Mouse (Mus musculus) liver, postnatal 0 days (tissue): Measurements from ENCODE around the gene Sowahd. TPM values are rescaled to one million over a fixed set of nuclear protein-coding genes. Genes with fewer than 3 reads are reported as not detected.
A peak's percentile ranks its signal among the peaks of the same experiment; 100 is the strongest.

Source experiments
- ATAC-seq: fragments of 200-750 bp; cut with Nextera tagmentation; 2 replicates; pipeline ENCODE4 v1.8.0; 2017; ENCODE audit warnings: mild to moderate bottlenecking, moderate library complexity
- DNase-seq: peaks from one replicate; pipeline ENCODE4 v3.0.0-alpha.2; 2016
- H3K27ac ChIP-seq: fragments of 300-500 bp; sonication (generic); 2 replicates; pipeline ENCODE4 v1.5.1; 2014; ENCODE audit warnings: antibody characterized with exemption, moderate library complexity, mild to moderate bottlenecking, low read depth
- H3K27me3 ChIP-seq: fragments of 300-500 bp; sonication (generic); 2 replicates; pipeline ENCODE4 v1.6.1; 2014; ENCODE audit warnings: low read length, control low read depth, mixed read lengths; ENCODE audit not compliant: insufficient read depth
- H3K36me3 ChIP-seq: fragments of 300-500 bp; sonication (generic); replicated peaks from 2 replicates; pipeline ENCODE4 v1.6.1; 2014; ENCODE audit warnings: mild to moderate bottlenecking, control low read depth, low read length, moderate library complexity, mixed read lengths; ENCODE audit not compliant: insufficient read depth
- H3K4me1 ChIP-seq: fragments of 300-500 bp; sonication (generic); 2 replicates; pipeline ENCODE4 v1.6.1; 2014; ENCODE audit warnings: antibody characterized with exemption, mild to moderate bottlenecking, control low read depth; ENCODE audit not compliant: insufficient read depth
- H3K4me2 ChIP-seq: fragments of 300-500 bp; sonication (generic); 2 replicates; pipeline ENCODE4 v1.6.1; 2014; ENCODE audit warnings: low read depth, mild to moderate bottlenecking, low read length, moderate library complexity, mixed read lengths
- H3K4me3 ChIP-seq: fragments of 300-500 bp; sonication (generic); 2 replicates; pipeline ENCODE4 v1.5.1; 2014; ENCODE audit warnings: low read depth, low read length
- H3K9ac ChIP-seq: fragments of 300-500 bp; sonication (generic); replicated peaks from 2 replicates; pipeline ENCODE4 v1.6.1; 2014; ENCODE audit warnings: mild to moderate bottlenecking, moderate library complexity
- H3K9me3 ChIP-seq: fragments of 300-500 bp; sonication (generic); 2 replicates; pipeline ENCODE4 v1.6.1; 2016; ENCODE audit warnings: mild to moderate bottlenecking, control low read depth, low read length, mixed read lengths
- CTCF ChIP-seq: sonication (generic); IDR thresholded peaks from 2 replicates; pipeline ENCODE4 v1.5.1; 2016; ENCODE audit warnings: antibody characterized with exemption, low read depth
- EP300 ChIP-seq: IDR thresholded peaks from 2 replicates; pipeline ENCODE4 v1.6.1; 2016; ENCODE audit warnings: antibody characterized with exemption, low read depth, mild to moderate bottlenecking
- WGBS: fragments of 180-500 bp; shearing (Covaris S2); extraction: QIAGEN DNeasy Blood & Tissue Kit; methylation state at CpG from one replicate; pipeline ENCODE4 v1.1.7; 2014; ENCODE audit not compliant: insufficient replicate concordance; 5-methylcytosine and 5-hydroxymethylcytosine counted together
- polyA plus RNA-seq: library from polyadenylated mRNA; unstranded; fragments of >200 nt; fragmentation: Nextera tagmentation; extraction: Ambion mirVana; gene quantifications from 2 replicates; pipeline ENCODE4 v1.2.1, GENCODE M21; 2015

The Sowahd gene
- polyA plus RNA-seq, 1 experiment from 2014 or later: not detected

DNA sequence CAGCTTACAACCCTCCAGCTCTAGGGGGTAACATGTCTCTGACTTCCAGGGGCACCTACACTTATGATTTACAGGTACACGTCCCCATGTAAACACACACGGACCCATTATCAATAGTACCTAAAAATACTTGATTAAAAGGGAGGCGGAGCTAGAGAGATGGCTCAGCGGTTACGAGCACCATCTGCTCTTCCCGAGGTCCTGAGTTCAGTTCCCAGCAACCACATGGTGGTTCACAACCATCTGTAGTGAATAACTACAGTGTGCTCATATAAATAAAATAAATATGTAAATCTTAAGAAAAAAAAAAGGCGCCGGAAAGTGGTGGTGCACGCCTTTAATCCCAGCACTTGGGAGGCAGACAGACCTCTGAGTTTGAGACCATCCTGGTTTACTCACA, 37.0 kb downstream of the Sowahd start:
- H3K9ac ChIP-seq: peak overlapping the region; percentile 46; the same call in 1 of the 2 replicates
- TF ChIP-seq EP300 (no peak), CTCF (no peak)
- H3K27me3 ChIP-seq: no peaks in the 10 kb centered on the region
- no peaks in the 10 kb centered on the region for H3K9me3 ChIP-seq
- H3K36me3 ChIP-seq: peaks cover 16% of the 10 kb centered on the region
- ATAC-seq: peak; percentile 51
- peak overlapping the region; percentile 76 for H3K4me2 ChIP-seq
- 14% methylated on average over 9 of the region's 9 CpGs for WGBS
- peak overlapping the region; percentile 86 for H3K27ac ChIP-seq
- DNase-seq: no peak
- peak overlapping the region; percentile 67 for H3K4me3 ChIP-seq
- H3K4me1 ChIP-seq: peaks cover 3% of the 10 kb centered on the region; the same call in 1 of the 2 replicates

DNA sequence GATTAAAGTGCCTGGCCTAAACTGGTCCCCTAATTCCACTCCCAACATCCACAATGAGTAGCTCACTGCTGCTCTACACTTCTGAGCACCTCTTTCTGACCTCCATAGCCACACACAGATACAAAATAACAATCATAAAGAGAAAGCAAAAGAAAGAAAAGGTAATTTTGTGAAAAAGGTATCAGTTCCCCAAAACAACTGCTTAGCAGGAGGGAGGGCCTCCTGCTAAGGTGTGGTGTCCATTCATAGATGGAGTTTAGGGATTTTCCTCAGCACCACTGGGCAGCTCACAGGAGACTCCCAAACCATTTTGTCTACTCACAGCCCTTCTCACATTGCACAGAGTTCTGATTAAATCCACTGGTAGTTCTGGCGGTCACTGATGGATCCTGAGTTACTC, 40.1 kb downstream of the Sowahd start:
- H3K4me3 ChIP-seq: no peak overlapping the region
- no peaks in the 10 kb centered on the region for H3K27me3 ChIP-seq
- H3K27ac ChIP-seq: no peak overlapping the region
- H3K9me3 ChIP-seq: no peaks in the 10 kb centered on the region
- no peak overlapping the region for H3K4me2 ChIP-seq
- DNase-seq (no peak), ATAC-seq (no peak)
- H3K4me1 ChIP-seq: no peaks in the 10 kb centered on the region
- no peak for TF ChIP-seq EP300
- TF ChIP-seq CTCF: no peak
- H3K36me3 ChIP-seq: peaks cover 5% of the 10 kb centered on the region; the same call in 1 of the 2 replicates
- H3K9ac ChIP-seq: no peak overlapping the region
- 72% methylated on average over 1 of the region's 1 CpGs for WGBS

DNA sequence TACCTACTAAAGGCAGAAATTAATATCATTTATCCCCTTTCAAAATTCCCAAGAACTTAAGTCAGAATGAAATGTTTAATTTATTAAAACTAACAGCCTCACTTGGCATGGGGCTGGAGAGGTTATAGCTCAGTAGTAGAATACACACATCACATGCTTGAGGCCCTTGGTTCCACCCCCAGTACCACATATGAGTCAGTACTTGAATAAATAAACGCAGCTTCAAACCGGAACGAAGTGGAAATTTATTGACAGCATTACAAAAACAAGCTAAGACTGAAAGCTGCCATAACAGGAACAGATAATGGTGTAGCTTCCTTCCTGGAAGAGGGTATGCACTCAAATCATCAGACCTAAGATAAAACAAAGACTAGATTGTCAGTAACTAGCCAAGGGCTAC, 42.8 kb downstream of the Sowahd start:
- no peak overlapping the region for H3K27ac ChIP-seq
- H3K4me3 ChIP-seq: no peak overlapping the region
- H3K9ac ChIP-seq: no peak overlapping the region
- H3K4me1 ChIP-seq: no peaks in the 10 kb centered on the region
- no peaks in the 10 kb centered on the region for H3K27me3 ChIP-seq
- H3K4me2 ChIP-seq: no peak overlapping the region
- DNase-seq (no peak), ATAC-seq (no peak)
- no peaks in the 10 kb centered on the region for H3K9me3 ChIP-seq
- H3K36me3 ChIP-seq: peaks cover 7% of the 10 kb centered on the region
- no peak for TF ChIP-seq CTCF
- no peak for TF ChIP-seq EP300
- WGBS: 79% methylated on average over 3 of the region's 3 CpGs

DNA sequence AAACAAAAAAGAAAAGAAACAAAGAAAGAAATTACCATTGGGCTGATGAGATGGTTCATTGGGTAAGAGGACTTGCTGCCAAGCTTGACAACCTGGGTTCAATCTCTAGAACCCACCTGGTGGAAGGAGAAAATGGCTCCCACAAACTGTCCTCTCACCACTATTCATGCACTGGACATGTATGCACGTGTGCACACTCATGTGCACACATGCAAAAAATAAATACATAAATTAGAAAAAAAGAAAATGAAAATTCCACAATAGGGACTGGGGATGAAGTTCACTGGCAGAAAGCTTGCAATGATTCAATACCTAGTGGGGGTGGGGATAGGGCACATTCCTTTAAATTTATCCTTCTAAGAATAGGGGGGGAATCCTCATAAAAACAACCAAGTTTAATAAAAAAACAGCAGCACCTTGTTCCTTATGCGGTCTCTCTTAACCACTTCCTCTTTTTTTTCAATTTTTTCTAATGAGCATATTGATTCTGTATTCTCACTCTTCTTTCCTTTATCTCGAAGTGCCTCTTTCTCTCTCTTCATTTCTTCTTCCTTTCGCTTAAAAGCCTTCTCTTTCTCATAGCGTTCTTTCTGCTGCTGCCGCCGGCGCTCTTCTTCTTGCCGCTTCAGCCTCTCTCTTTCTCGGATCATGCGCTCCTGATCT, 46.6 kb downstream of the Sowahd start:
- peaks cover 11% of the 10 kb centered on the region for H3K36me3 ChIP-seq
- H3K4me1 ChIP-seq: no peaks in the 10 kb centered on the region
- no peak for DNase-seq
- TF ChIP-seq EP300 (no peak), CTCF (no peak)
- WGBS: 72% methylated on average over 11 of the region's 11 CpGs
- ATAC-seq: no peak
- H3K27me3 ChIP-seq: no peaks in the 10 kb centered on the region
- H3K4me2 ChIP-seq: no peak overlapping the region
- H3K27ac ChIP-seq: no peak overlapping the region
- H3K9me3 ChIP-seq: no peaks in the 10 kb centered on the region
- no peak overlapping the region for H3K4me3 ChIP-seq
- no peak overlapping the region for H3K9ac ChIP-seq

DNA sequence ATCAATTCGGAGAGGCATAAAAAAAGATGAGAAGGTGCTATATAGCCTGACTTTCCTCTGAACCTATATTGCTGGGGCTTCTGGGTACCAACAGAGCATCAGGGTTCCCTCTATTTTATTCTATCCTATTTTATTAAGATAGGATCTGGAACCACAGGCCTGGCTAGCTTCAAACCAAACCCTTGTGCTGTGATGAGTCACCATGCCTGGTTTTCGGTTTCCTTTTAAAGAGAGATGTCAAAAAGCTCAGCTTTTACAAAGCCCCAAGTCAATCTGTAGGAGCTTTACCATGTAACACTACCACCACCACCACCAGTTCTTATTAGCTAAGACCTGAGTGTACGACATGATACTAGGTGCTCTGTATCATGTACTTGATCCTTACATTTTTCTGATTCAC, 50.0 kb downstream of the Sowahd start:
- no peak for ATAC-seq
- Histone ChIP-seq H3K36me3 (peaks cover 10% of the 10 kb centered on the region), H3K27me3 (no peaks in the 10 kb centered on the region), H3K27ac (no peak overlapping the region), H3K9ac (no peak overlapping the region), H3K4me1 (no peaks in the 10 kb centered on the region), H3K4me3 (no peak overlapping the region), H3K9me3 (no peaks in the 10 kb centered on the region), H3K4me2 (no peak overlapping the region)
- TF ChIP-seq EP300: no peak
- TF ChIP-seq CTCF: no peak
- 90% methylated on average over 3 of the region's 3 CpGs for WGBS
- no peak for DNase-seq

Other genes with a start within 250 kb of the Sowahd start
- 92.5 and 94.9 TPM in 2 replicates for gene Ube2a, start 174.9 kb upstream of the Sowahd start, polyA plus RNA-seq
- 9.2 TPM in 2 replicates for gene C330007P06Rik, start 174.7 kb upstream of the Sowahd start, polyA plus RNA-seq
- gene Nkrf, start 145.9 kb upstream of the Sowahd start, polyA plus RNA-seq: 0.69 and 0.75 TPM in 2 replicates
- 3.4 TPM in 2 replicates for gene Sept6, start 57.1 kb upstream of the Sowahd start, polyA plus RNA-seq
- gene Rpl39, start 36.6 kb downstream of the Sowahd start, polyA plus RNA-seq: 364 and 376 TPM in 2 replicates
- gene Upf3b, start 61.5 kb downstream of the Sowahd start, polyA plus RNA-seq: 8.3 and 8.5 TPM in 2 replicates
- gene Nkap, start 78.0 kb downstream of the Sowahd start, polyA plus RNA-seq: 4.9 and 7.2 TPM in 2 replicates
- gene Akap14, start 120.0 kb downstream of the Sowahd start, polyA plus RNA-seq: not detected in 2 replicates
- 473 and 484 TPM in 2 replicates for gene Ndufa1, start 142.3 kb downstream of the Sowahd start, polyA plus RNA-seq
- gene Rnf113a1, start 142.4 kb downstream of the Sowahd start, polyA plus RNA-seq: 2.8 and 2.9 TPM in 2 replicates
- not detected in 2 replicates for gene Gm9, start 162.2 kb downstream of the Sowahd start, polyA plus RNA-seq
- gene Rhox1, start 173.4 kb downstream of the Sowahd start, polyA plus RNA-seq: not detected in 2 replicates
- gene Rhox2a, start 196.1 kb downstream of the Sowahd start, polyA plus RNA-seq: not detected in 2 replicates
- not detected in 2 replicates for gene Rhox3a, start 201.1 kb downstream of the Sowahd start, polyA plus RNA-seq
- gene Rhox4a, start 216.5 kb downstream of the Sowahd start, polyA plus RNA-seq: not detected in 2 replicates